Mouse (Mus musculus): ENCODE data around the gene Fcamr.

The Fcamr gene

DNA sequence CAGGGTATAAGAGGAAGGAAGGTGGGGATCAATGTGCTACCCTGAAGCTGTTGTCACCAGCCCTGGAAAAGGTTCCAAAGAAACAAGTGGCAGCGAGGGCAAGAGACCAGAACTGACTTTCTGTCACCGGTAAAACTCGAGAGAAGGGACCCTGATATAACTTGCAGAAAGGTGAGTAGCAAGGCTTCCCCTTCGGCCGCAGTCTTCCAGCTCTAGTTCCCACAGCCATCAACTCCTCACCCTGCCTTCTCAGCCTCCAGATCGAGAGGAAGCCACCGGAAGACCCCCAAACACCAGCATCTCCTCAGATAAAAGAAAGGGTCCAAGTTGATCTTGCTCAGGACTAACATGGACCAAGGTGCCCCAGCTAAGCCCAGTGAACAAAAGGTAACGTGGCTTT, at the start of gene Fcamr:
Fcamr (plus strand) TSS at position 301 of the 400 bp plus-strand sequence.
- in situ Hi-C loops (cut with MboI, MseI) = no loop called here

DNA sequence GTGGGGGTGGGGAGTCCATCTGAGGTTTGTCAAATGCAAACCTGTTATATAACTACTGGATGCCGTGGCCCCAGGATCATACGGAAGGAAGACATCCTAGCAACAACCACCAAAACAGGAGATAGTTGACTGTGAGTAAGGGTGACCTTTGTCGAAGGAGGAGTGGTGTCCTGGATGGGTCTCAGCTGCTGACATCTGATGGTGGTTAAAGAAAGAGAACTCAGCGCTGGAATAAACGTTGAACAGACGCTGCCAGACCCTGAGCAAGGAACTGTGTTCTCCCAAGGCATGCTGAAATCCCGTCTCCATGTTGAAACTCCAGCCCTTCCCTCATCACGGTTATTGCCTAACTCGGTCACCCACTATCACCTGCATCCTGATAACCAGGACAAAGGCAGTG, 41.0 kb upstream of the Fcamr start:
- in situ Hi-C loops (cut with MboI, MseI) = no loop called here

DNA sequence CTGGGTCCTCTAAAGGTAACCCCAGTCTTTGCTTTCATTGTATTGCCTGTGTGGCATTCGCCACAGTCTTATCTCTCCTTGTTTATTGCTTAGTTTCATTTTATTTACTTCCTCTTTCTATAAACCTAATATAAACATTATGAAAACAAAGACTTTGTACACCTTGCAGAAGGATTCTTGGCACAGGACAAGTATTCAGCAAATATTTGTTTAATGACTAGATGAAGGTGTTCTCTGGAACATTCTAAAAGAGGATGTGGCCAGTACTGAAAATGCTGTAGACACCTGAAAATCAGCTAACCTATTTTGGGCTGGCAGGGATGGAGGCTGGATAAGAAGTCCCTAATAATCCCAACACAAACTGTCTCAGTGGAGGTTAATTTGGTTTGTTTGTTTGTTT, 39.1 kb upstream of the Fcamr start:
- in situ Hi-C loops (cut with MboI, MseI) = no loop called here

DNA sequence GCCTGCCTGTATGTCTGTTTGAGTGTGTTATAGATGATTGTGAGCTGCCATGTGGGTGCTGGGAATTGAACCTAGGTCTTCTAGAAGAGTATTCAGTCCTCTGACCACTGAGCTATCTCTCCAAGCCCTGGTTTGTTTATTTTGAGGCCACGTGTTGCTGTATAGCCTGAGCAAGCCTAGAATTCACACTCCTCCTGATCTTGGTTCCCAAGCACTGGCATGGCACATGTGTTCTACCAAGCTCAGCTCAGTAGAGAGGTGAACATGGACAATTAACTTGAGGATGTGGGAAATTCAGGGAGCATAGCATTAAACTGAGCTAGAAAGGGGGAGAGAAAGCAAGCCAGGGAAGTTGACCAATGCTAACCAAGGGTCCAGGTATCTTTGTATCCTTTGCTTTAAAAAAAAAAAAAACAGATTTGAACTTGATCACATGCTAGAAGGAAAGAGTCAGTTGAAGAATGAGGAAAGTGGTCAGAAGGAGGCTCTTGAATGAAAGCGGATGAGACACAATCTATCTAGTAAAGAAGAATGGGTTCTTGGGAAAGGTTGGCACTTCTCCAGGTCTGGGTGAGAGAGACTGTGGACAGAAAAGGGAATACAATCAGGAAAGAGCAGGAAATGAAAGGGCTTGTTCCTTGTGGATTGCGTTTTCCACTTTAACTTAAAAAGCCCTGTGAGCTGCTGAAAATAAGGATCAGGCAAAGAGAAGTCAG, 38.5 kb upstream of the Fcamr start:
- in situ Hi-C loops (cut with MboI, MseI) = no loop called here

DNA sequence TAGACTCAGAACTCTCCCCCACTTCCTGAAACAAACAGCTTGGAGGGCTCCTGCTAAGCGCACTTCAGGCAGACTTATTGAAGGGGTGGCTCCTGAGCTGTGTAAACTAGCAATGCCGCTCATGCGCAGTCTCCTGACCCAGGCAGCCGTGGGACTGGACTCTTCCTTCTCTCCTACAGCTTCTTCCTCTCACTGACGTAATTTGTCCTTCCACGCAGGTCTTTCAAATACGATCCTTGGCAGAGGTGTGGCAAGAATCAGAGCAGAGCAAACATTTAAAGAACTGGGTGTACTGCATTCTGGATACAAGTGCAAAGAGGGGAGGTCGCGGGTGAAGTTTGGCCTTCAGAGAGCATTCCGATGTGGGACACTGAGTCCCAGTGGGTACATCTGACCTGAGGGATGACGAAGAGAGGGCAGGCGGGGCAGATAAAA, 36.7 kb upstream of the Fcamr start:
- in situ Hi-C loops (cut with MboI, MseI) = no loop called here

DNA sequence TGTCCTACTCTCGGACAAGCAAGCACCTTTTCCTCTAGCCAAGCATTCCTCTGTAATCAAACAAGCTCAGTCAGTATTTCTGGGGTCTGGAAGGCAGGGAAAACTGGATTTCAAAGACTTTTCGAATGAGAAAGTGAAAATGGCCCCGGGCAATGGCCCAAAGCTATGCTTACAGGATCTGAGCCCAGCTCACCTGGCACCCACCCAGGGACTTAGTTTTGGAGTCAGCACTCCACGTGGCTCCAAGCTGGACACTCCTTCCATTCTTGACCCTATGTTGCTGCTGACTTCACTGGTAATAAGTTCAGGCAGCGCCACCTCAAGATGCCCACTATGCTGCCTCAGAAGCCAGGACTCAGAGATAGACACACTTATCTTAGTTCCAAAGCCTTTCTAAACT, 33.6 kb upstream of the Fcamr start:
- in situ Hi-C loops (cut with MboI, MseI) = no loop called here

DNA sequence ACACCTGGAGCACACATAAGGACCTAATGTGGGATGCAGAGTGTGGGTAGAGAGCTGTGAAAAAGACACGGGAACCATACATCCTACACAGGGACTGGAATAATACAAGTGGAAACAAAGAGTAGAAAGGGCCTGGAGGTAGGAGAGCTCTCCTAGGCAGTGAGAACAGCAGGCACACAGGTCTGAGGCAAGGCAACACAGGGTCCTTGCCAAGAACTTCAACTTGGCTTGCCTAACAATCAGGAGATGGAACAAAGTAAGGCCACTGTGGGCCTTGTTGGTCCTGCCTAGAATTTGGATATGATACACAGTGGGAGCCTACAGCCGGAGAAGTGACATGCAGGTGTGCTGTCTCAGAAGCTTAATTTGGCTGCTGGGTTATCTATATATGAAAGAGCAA, 30.8 kb upstream of the Fcamr start:
- in situ Hi-C loops (cut with MboI, MseI) = no loop called here

DNA sequence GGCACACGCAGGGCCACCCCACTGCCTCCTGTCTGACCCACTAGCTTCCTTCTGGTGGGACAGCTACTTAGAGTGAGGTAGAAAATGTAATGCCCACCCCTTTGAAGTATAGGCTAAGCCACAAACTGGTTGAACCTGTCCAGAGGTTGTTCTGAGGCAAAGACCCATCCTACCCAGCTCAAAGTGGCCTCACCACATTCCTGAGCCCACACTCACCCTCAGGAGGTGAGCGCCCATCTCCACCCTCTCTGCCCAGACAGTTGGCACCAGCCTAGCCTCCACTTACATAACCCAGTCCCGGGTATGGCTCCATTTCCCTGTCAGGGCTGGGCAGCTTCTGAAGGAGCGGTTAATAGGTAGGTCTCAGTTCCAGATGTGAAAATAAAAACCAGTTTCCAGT, 30.2 kb upstream of the Fcamr start:
- in situ Hi-C loops (cut with MboI, MseI) = no loop called here

DNA sequence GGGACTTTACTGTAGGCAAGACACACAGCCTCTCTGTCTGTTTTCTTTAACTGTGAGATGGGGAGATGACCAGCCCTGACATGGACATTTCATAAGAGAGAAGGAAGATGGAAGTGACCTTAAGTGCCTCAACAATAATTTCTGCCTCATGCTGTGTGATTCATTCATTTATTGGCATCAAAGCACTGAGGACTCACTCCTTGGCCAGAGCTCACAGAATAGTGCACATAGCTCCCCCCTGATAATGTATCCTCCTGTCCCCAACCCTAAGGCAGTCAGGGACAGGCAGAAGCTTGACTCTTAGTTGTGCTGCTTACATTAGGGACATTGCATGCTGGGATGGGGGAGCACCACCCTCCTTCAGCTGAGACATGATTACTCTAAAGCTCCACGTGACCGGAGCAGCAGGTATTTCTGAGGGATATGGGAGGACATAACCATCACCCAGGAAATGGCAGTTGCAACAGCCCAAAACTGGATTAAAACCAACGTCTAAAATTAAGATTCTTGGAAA, 29.7 kb upstream of the Fcamr start:
- in situ Hi-C loops (cut with MboI, MseI) = no loop called here

DNA sequence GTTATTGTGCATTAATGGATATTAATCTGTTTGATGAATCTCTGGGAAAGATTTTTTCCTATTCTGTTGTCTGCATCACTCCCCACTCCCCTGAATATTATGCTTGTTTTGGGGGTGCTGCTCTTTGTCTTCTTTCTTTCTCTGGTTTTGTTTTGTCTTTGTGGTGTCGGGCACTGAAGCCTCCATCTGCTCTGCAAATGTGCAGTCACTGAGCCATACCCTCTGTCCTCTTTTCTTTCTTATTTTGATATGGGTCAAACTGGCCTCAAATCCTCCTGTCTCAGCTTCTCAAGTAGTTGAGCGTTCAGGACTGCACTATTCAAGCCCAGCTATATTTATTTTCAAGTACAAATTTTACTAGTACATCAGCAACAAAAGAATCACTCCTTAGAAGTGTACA, 25.5 kb upstream of the Fcamr start:
- in situ Hi-C loops (cut with MboI, MseI) = no loop called here

DNA sequence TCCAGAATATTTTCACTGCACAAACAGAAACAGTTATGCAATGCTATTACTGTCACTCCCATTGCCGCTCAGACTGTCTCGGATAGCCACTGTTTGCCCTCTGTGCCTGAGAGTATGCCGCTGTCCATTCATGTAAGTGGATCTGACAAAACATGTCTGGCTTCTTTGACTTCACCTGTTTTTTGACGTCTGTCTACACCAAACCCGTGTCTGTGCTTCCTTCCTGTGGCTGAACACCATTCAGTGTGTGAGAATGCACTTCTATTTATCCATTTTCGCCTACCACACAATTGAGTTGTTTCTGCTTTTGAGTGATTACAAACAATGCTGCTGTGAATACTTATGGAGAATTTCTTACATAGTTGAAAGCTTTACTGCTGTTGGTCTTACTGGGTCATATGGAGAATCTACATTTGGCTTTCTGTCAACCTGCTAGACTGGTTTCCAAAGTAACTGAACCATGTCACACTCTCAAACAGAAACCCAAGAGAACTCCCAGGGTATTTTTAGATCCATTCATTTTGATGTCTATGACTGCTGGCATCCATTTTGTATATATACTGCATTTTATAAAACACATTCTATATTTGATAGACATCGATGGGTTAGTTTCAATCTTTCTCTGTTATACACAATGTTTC, 24.9 kb upstream of the Fcamr start:
- in situ Hi-C loops (cut with MboI, MseI) = no loop called here

DNA sequence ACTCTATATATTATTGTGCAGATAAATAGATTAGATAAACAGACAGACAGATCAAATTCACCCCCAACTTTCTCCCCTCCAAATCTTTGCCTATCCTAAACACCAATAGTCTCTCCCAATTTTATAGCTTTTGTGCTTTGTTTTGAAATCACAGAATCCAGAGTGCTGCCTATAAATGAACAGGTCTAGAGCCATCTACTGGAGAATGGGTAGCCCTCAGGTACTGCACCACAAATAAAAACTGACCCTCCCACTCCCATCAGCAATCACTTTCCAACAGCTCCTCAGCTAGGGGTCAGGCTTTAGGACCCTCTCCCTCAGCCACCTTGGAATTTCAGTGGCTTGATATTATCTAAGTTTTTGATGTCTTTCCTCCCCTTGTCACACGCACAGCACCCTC, 24.1 kb upstream of the Fcamr start:
- in situ Hi-C loops (cut with MboI, MseI) = no loop called here

DNA sequence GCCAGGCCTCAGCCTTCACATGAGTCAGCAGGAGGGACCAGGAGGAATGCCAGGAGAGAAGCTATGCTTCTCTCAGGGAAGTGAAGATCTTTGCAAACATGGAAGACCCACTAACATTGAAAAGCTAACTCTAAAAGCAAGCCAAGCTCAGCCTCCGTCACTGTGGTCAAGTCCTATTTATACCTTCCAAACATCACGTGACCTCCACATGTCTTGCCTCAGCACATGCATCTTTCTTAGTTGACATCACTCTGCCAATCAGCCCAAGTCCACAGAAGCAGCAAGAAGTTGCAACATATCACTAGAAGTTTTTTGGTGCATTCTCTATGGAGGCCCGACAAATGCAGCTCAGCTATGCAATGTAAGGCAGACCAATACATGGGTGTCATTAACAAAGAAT, 20.8 kb upstream of the Fcamr start:
- in situ Hi-C loops (cut with MboI, MseI) = no loop called here

DNA sequence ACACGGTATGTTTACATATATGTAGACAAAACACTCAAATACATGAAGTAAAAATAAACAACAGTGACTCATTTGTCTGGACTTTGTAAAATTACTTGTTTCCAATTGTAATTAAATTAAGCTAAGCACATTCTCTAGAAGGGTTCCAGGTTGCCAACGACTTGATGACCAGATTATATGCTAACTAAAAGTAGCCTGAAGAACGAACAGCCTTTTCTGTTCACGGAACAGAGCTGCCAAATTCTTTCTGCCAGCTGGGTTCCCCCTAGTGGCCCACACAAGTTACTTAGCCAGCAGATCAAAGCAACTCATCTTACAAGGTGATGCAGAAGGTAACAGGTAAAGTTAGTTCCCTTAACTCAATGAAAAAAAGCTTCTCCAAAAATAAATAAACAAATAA, 16.6 kb upstream of the Fcamr start:
- in situ Hi-C loops (cut with MboI, MseI) = no loop called here

DNA sequence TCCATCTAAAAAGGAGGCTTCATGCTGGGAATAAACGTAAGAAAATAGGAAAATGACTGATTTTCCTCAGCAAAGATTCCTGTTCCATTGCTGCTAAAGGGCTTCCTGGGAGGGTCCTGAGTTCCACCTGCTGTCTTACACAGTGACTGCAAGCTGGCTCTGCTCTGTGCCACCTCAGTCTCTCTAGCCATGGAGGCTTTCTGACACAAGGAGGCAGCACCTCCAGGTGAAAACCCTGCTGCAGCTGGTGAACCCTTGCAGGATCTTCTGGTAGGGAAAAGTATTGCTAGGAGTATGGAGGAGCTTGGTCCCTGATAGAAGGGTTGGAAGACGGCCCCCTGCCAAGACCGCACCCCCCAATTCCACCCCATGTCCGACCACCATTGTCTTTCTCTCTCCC, 13.7 kb upstream of the Fcamr start:
- in situ Hi-C loops (cut with MboI, MseI) = loop anchor here (5.0 kb wide), 1 partner anchor 95 kb away; no protein-coding TSS in a partner anchor

DNA sequence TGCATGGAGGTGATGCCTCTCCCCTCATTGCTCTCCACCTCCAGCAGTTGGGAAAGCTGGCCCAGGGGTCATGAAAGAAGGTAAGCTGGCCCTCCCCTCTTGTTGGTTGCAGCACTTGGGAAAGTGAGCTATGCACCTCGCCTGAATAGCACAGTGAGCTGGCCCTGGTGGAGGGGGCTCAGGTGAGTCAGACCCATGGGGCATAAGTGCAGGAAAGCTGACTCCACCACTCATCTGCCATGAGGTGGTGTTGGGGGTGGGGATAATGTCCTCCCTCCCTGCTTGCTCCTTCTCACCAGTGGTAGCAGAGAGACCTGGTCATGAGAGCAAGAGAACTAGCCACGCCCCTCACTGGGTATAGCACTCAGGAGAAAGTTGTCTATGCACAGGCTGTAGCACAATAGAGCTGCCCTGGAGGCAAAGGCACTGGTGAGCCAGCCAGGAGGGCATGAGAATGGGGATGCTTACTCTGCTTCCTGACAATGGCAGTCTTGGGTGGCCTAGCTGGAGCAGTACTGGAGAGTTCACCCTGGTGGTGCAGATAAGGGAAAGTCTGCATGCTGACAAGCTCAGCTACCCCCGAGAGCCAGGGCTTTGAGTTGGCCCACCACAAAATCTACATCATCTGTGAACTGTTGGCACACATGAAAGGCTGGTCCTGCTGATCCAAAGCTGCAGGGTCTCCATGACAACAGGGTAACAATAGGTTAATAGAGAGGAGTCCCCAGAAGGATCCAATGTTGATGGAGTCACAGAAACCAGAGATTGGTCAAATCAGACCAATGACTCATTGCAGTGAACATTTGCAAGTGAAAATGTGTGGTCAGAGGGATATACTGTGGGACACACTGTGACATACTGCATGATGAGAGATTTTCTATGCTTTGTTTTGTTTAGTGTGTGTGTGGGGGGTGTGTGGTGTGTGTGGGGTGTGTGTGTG, 10.9 kb upstream of the Fcamr start:
- in situ Hi-C loops (cut with MboI, MseI) = loop anchor here (5.0 kb wide), 1 partner anchor 97 kb away; no protein-coding TSS in a partner anchor

DNA sequence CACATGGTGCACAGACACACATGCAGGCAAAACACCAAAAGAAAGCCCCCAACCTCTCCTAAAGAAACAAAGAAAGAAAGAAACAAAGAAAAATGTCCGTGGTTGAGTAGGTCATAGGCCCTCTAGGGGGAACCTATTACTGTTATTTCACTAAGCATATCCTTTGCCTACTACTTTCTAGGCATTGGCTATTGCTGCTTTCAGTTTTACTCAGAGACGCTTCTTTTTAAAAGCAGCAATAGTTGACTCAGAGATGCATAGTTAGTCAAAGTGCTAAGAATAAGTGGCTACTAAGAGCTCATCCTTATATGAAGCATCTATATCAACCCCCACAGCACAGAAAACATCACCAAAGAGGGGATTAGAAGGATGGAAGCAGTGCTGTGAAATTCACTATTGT, 5.4 kb upstream of the Fcamr start:
- in situ Hi-C loops (cut with MboI, MseI) = loop anchor here (5.0 kb wide), 1 partner anchor 257 kb away; no protein-coding TSS in a partner anchor

DNA sequence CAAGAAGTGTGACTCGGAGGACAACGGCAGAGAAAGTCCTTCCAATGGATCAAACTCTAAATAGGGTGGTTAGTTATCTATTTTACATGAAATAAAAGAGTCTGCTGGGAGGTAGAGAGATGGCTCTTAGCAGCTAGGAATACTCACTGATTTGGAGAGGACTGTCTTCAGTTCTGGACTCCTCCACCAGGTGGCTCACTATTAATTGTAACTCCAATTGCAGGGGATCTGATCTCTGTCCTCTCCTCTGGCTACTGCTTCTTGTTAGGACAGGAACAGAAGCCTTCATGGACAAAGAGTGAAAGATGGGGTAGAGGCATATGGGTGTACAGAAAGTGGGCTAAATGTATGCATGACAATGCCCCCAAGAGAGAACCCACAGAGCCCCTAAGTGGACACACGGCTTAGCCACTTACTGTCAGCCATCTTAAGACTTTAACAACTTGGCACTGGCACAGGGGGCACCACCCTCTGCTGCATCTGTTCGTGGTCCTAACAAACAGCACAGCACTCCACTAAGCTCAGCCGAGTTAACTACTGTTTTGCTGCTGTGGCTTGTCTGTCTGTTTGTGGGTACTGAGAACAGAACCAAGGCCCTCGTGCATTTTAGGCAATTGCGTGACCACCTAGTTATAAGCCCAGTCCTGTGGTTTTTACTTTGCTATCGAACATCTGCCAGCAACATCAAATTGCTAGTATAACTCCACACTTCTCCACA, 3.6 kb upstream of the Fcamr start:
- in situ Hi-C loops (cut with MboI, MseI) = loop anchor here (5.0 kb wide), 1 partner anchor 255 kb away; no protein-coding TSS in a partner anchor

DNA sequence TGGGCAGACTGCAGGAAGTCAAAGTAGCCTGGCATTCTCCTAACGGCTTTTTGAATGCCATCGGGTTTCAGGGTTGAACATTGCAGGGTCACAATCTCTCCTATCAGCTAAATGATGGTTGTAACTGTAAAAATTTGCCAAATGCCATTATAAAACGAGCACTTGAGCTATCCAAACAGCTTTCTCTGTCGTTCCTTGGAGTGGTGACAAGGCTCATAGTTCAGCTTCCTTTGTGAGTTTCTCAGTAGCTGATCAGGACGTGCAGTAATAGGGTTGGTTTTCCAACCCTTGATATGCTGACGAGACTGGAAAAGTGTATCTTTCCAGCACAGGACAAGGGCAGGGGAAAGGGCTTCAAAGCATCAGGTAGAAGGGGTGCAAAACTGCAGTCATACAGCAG, 2.7 kb upstream of the Fcamr start:
- in situ Hi-C loops (cut with MboI, MseI) = loop anchor here (5.0 kb wide), 1 partner anchor 254 kb away; no protein-coding TSS in a partner anchor

DNA sequence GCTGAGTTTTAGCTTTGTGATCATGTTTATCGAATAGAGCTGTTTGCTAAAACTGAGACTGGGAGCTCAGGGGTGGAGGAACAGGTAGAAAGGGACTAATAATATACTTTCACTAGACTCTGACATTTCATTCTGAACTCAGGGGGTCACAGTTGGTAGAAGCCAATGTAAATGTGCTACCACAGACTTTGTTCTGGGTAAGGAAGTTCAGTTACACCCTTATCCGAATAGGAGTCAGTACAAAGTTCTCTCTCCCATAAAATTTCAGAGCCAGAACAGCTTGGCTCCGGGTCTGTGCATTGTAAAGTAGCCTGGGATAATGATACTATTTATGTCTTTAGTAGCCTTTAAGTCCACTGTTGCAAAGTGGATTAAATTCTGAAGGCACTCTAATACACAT, 2.2 kb upstream of the Fcamr start:
- in situ Hi-C loops (cut with MboI, MseI) = loop anchor here (5.0 kb wide), 1 partner anchor 254 kb away; no protein-coding TSS in a partner anchor

DNA sequence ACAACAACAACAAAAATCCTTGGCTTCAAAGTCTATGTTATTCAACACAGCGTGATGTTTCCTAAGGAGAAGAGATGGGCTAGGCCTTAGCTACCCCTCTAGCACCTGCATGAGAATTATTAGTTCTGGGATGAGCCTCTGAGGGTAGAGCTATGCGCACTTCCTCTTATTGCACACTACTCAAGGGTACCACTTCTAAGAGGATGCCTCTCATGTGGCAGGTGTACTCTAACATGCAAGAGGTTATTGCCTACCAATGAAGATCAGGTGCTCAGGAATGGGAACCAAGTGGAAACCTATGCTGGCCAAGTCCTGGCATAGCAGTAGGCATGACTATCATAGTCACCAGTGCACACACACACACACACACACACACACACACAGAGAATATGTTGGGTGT, 1.3 kb upstream of the Fcamr start:
- in situ Hi-C loops (cut with MboI, MseI) = loop anchor here (5.0 kb wide), 1 partner anchor 253 kb away; no protein-coding TSS in a partner anchor
